Comparison of ENCODE assay signal across 9 mouse cellular contexts in genomic region chr17:4266487-4266886, GRCm38 (mm10).
DNase-seq lines count a peak whose midpoint lies in the region; ATAC-seq lines count a peak whose summit lies in the region.
"Had no signal": no experiment of that assay in that cellular context is flagged by ENCODE, and none has a peak within 500 bp of the region (broad histone marks: within the 10 kb centered on the region; RNA-seq: fewer than 3 reads in every experiment).

No protein-coding gene starts in this region.

- H3K9ac ChIP-seq in hindbrain, embryonic 11.5 days (ENCODE audit: low read depth, low read length) = no peak overlapping the region
- H3K9ac ChIP-seq in midbrain, embryonic 13.5 days (replicated peaks) = no peak overlapping the region
- no peak overlapping the region for H3K9ac ChIP-seq in midbrain, embryonic 15.5 days
- no peak overlapping the region for H3K9ac ChIP-seq in limb, embryonic 12.5 days (replicated peaks)

- no peak overlapping the region for H3K4me3 ChIP-seq in hindbrain, embryonic 10.5 days
- no peak overlapping the region for H3K4me3 ChIP-seq in hindbrain, embryonic 11.5 days (ENCODE audit: low read depth, low read length)
- H3K4me3 ChIP-seq in midbrain, embryonic 13.5 days (replicated peaks) = no peak overlapping the region
- no peak overlapping the region for H3K4me3 ChIP-seq in midbrain, embryonic 15.5 days
- H3K4me3 ChIP-seq in limb, embryonic 12.5 days (replicated peaks) = no peak overlapping the region
- H3K4me3 ChIP-seq: erythroblast, embryonic 14.5 days had no signal

- no peaks in the 10 kb centered on the region for H3K27me3 ChIP-seq in hindbrain, embryonic 10.5 days (ENCODE audit: insufficient read depth, poor library complexity, severe bottlenecking)
- H3K27me3 ChIP-seq in hindbrain, embryonic 11.5 days (ENCODE audit: control insufficient read depth, insufficient read depth, low read length) = no peaks in the 10 kb centered on the region
- no peaks in the 10 kb centered on the region for H3K27me3 ChIP-seq in midbrain, embryonic 13.5 days
- no peaks in the 10 kb centered on the region for H3K27me3 ChIP-seq in midbrain, embryonic 15.5 days (replicated peaks)
- H3K27me3 ChIP-seq in limb, embryonic 12.5 days = no peaks in the 10 kb centered on the region

- H3K27ac ChIP-seq in hindbrain, embryonic 10.5 days = peak overlapping the region; percentile 16; the same call in 1 of the 2 replicates
- no peak overlapping the region for H3K27ac ChIP-seq in hindbrain, embryonic 11.5 days (ENCODE audit: low read depth, low read length)
- H3K27ac ChIP-seq in midbrain, embryonic 13.5 days = peak overlapping the region; percentile 16; the same call in 1 of the 2 replicates
- H3K27ac ChIP-seq in midbrain, embryonic 15.5 days = no peak overlapping the region
- H3K27ac ChIP-seq in limb, embryonic 12.5 days = peak overlapping the region; percentile 20; the same call in 1 of the 2 replicates

- 52% methylated on average over 5 of the region's 5 CpGs for WGBS in hindbrain, embryonic 10.5 days
- 54% methylated on average over 5 of the region's 5 CpGs for WGBS in hindbrain, embryonic 11.5 days
- WGBS in midbrain, embryonic 13.5 days = 55% methylated on average over 5 of the region's 5 CpGs
- WGBS in midbrain, embryonic 15.5 days = 48% methylated on average over 5 of the region's 5 CpGs
- 9% methylated on average over 5 of the region's 5 CpGs for WGBS in limb, embryonic 12.5 days

- DNase-seq in hindbrain, embryonic 10.5 days (ENCODE audit: low spot score) = no peak
- DNase-seq in hindbrain, embryonic 11.5 days (ENCODE audit: low spot score) = no peak
- no peak for DNase-seq in left cerebral cortex, adult 11 months (ENCODE audit: low spot score)
- DNase-seq in layer of hippocampus, adult 9-11 months = no peak
- no peak for DNase-seq in adipocyte (ENCODE audit: low spot score)

- no peaks in the 10 kb centered on the region for H3K9me3 ChIP-seq in hindbrain, embryonic 10.5 days
- no peaks in the 10 kb centered on the region for H3K9me3 ChIP-seq in hindbrain, embryonic 11.5 days (ENCODE audit: control insufficient read depth, low read length)
- H3K9me3 ChIP-seq in midbrain, embryonic 13.5 days = no peaks in the 10 kb centered on the region
- no peaks in the 10 kb centered on the region for H3K9me3 ChIP-seq in midbrain, embryonic 15.5 days
- H3K9me3 ChIP-seq in limb, embryonic 12.5 days = no peaks in the 10 kb centered on the region

- peaks cover 28% of the 10 kb centered on the region for H3K4me1 ChIP-seq in hindbrain, embryonic 10.5 days (replicated peaks)
- no peaks in the 10 kb centered on the region for H3K4me1 ChIP-seq in hindbrain, embryonic 11.5 days (replicated peaks; ENCODE audit: control insufficient read depth, insufficient read depth, low read length)
- peaks cover 28% of the 10 kb centered on the region for H3K4me1 ChIP-seq in midbrain, embryonic 13.5 days (replicated peaks)
- H3K4me1 ChIP-seq in midbrain, embryonic 15.5 days = peaks cover 19% of the 10 kb centered on the region
- peaks cover 28% of the 10 kb centered on the region for H3K4me1 ChIP-seq in limb, embryonic 12.5 days (replicated peaks)

- no peak overlapping the region for H3K4me2 ChIP-seq in hindbrain, embryonic 11.5 days (replicated peaks; ENCODE audit: low read depth, low read length)
- H3K4me2 ChIP-seq in midbrain, embryonic 13.5 days (replicated peaks) = no peak overlapping the region
- H3K4me2 ChIP-seq in midbrain, embryonic 15.5 days = no peak overlapping the region
- peak overlapping the region; percentile 45 for H3K4me2 ChIP-seq in limb, embryonic 12.5 days

- ATAC-seq in hindbrain, embryonic 11.5 days (ENCODE audit: low FRiP score) = no peak
- ATAC-seq in midbrain, embryonic 13.5 days = no peak
- ATAC-seq in midbrain, embryonic 15.5 days (replicated peaks) = no peak
- ATAC-seq in limb, embryonic 12.5 days (ENCODE audit: insufficient number of reproducible peaks, insufficient read depth, low FRiP score, low TSS enrichment, low read depth) = no peak

- H3K36me3 ChIP-seq in hindbrain, embryonic 10.5 days = no peaks in the 10 kb centered on the region
- no peaks in the 10 kb centered on the region for H3K36me3 ChIP-seq in hindbrain, embryonic 11.5 days (ENCODE audit: control insufficient read depth, insufficient read depth, low read length)
- no peaks in the 10 kb centered on the region for H3K36me3 ChIP-seq in midbrain, embryonic 13.5 days
- H3K36me3 ChIP-seq in midbrain, embryonic 15.5 days (replicated peaks) = no peaks in the 10 kb centered on the region
- H3K36me3 ChIP-seq in limb, embryonic 12.5 days = no peaks in the 10 kb centered on the region

Comparison
In these comparisons a context has a peak if more than half of its experiments do, and no peak if none do; other contexts are left out.
1. H3K27ac ChIP-seq: peak in hindbrain, embryonic 10.5 days (single experiment), midbrain, embryonic 13.5 days (single experiment) and limb, embryonic 12.5 days (single experiment); none in hindbrain, embryonic 11.5 days (single experiment) and midbrain, embryonic 15.5 days (single experiment).